Mouse (Mus musculus): ENCODE results near the gene Zfp219. TPM values are rescaled to one million over a fixed set of nuclear protein-coding genes. Genes with fewer than 3 reads are reported as not detected.
A peak's percentile ranks its signal among the peaks of the same experiment; 100 is the strongest.

Zfp219 gene
- total and polyA plus RNA-seq, 3 experiments, result 36.3 to 46.9 TPM; not detected in 1

GRCm38 (mm10) chr14:51960316-51960715 is 60.2 kb downstream of the Zfp219 start:
- H3K79me2 ChIP-seq (ENCODE audit: control insufficient read depth, insufficient read depth, low read length, poor library complexity), result no peaks in the 10 kb centered on the region
- H3K27me3 ChIP-seq (ENCODE audit: control insufficient read depth in 1 of 2, insufficient read depth in 2 of 2, low read length in 2 of 2), result peaks cover 0 to 3% of the 10 kb centered on the region in 2 experiments; a peak in 2 of 4 replicates
- no peaks in the 10 kb centered on the region for H3K9me3 ChIP-seq (replicated peaks; ENCODE audit: insufficient read depth, low read length)
- H3K4me3 ChIP-seq (ENCODE audit: control insufficient read depth in 1 of 2, insufficient read depth in 1 of 2, low read depth in 2 of 2, low read length in 2 of 2), result no peak overlapping the region
- H3K36me3 ChIP-seq (ENCODE audit: control insufficient read depth in 1 of 2, insufficient read depth in 2 of 2, low read length in 2 of 2), result no peaks in the 10 kb centered on the region
- peak; percentile 1 for DNase-seq (ENCODE audit: low read depth, low spot score)
- no peak overlapping the region for H3K9ac ChIP-seq (ENCODE audit: control insufficient read depth, low read depth, low read length, poor library complexity, severe bottlenecking)
- no peak overlapping the region for H3K27ac ChIP-seq (ENCODE audit: control insufficient read depth, low read depth, low read length)
- no peaks in the 10 kb centered on the region for H3K4me1 ChIP-seq (ENCODE audit: control insufficient read depth in 1 of 2, insufficient read depth in 2 of 2, low read length in 2 of 2)
- no peak for TF ChIP-seq HCFC1 (IDR thresholded peaks at IDR 0.05; ENCODE audit: low read depth, low read length)
- no peak for TF ChIP-seq CTCF (IDR thresholded peaks at IDR 0.05 in 2 of 3, conservative IDR thresholded peaks at IDR 0.05 in 1 of 3; ENCODE audit: control insufficient read depth in 1 of 3, insufficient read depth in 1 of 3, low read depth in 2 of 3, low read length in 3 of 3, poor library complexity in 1 of 3, severe bottlenecking in 1 of 3)
- TF ChIP-seq USF2 (IDR thresholded peaks at IDR 0.05; ENCODE audit: borderline replicate concordance in 1 of 2, insufficient read depth in 1 of 2, low read depth in 1 of 2, low read length in 2 of 2), result no peak
- no peak for TF ChIP-seq UBTF (IDR thresholded peaks at IDR 0.05; ENCODE audit: borderline replicate concordance, insufficient read depth, low read depth, low read length)
- TF ChIP-seq MYB (IDR thresholded peaks at IDR 0.05; ENCODE audit: low read depth, low read length), result no peak
- TF ChIP-seq MEF2A (IDR thresholded peaks at IDR 0.05; ENCODE audit: extremely low read depth, insufficient replicate concordance, low read depth, low read length, poor library complexity, severe bottlenecking), result no peak
- TF ChIP-seq USF1 (IDR thresholded peaks at IDR 0.05; ENCODE audit: low read depth, low read length), result no peak
- TF ChIP-seq RAD21 (IDR thresholded peaks at IDR 0.05; ENCODE audit: low read depth, low read length), result no peak

Other genes with a start within 250 kb of the Zfp219 start
- gene Ang4, start 247.1 kb downstream of the Zfp219 start, total RNA-seq (2012; rRNA removed), result not detected in 2 replicates
- not detected for gene Ang4, start 247.1 kb downstream of the Zfp219 start, polyA plus RNA-seq (2012; ENCODE audit: insufficient read depth in 1 of 2, insufficient read length in 2 of 2, low read depth in 1 of 2, low replicate concordance in 2 of 2, missing spikeins in 1 of 2)
- not detected in 2 replicates for gene AY358078, start 220.7 kb downstream of the Zfp219 start, total RNA-seq (2012; rRNA removed)
- not detected for gene AY358078, start 220.7 kb downstream of the Zfp219 start, polyA plus RNA-seq (2012; ENCODE audit: insufficient read depth in 1 of 2, insufficient read length in 2 of 2, low read depth in 1 of 2, low replicate concordance in 2 of 2, missing spikeins in 1 of 2)
- gene Ear6, start 167.0 kb downstream of the Zfp219 start, total RNA-seq (2012; rRNA removed), result not detected in 2 replicates
- gene Ear6, start 167.0 kb downstream of the Zfp219 start, polyA plus RNA-seq (2012; ENCODE audit: insufficient read depth in 1 of 2, insufficient read length in 2 of 2, low read depth in 1 of 2, low replicate concordance in 2 of 2, missing spikeins in 1 of 2), result not detected
- gene Mettl17, start 135.9 kb downstream of the Zfp219 start, total RNA-seq (2012; rRNA removed), result 26.1 and 28.3 TPM in 2 replicates
- 10 to 100 TPM in 1 of 2 experiments, not detected in 1; 54.4 TPM for gene Mettl17, start 135.9 kb downstream of the Zfp219 start, polyA plus RNA-seq (2012; ENCODE audit: insufficient read depth in 1 of 2, insufficient read length in 2 of 2, low read depth in 1 of 2, low replicate concordance in 2 of 2, missing spikeins in 1 of 2)
- gene Slc39a2, start 127.8 kb downstream of the Zfp219 start, total RNA-seq (2012; rRNA removed), result 0.07 TPM in 1 of 2 replicates, not detected in the other
- gene Slc39a2, start 127.8 kb downstream of the Zfp219 start, polyA plus RNA-seq (2012; ENCODE audit: insufficient read depth in 1 of 2, insufficient read length in 2 of 2, low read depth in 1 of 2, low replicate concordance in 2 of 2, missing spikeins in 1 of 2), result under 1 TPM in 1 of 2 experiments, not detected in 1; 0.07 TPM
- gene Ndrg2, start 106.6 kb downstream of the Zfp219 start, total RNA-seq (2012; rRNA removed), result 11.2 and 17.0 TPM in 2 replicates
- 10 to 100 TPM in 1 of 2 experiments, not detected in 1; 48.6 TPM for gene Ndrg2, start 106.6 kb downstream of the Zfp219 start, polyA plus RNA-seq (2012; ENCODE audit: insufficient read depth in 1 of 2, insufficient read length in 2 of 2, low read depth in 1 of 2, low replicate concordance in 2 of 2, missing spikeins in 1 of 2)
- gene Tppp2, start 102.3 kb downstream of the Zfp219 start, total RNA-seq (2012; rRNA removed), result not detected in 2 replicates
- gene Tppp2, start 102.3 kb downstream of the Zfp219 start, polyA plus RNA-seq (2012; ENCODE audit: insufficient read depth in 1 of 2, insufficient read length in 2 of 2, low read depth in 1 of 2, low replicate concordance in 2 of 2, missing spikeins in 1 of 2), result not detected
- gene Rnase13, start 98.0 kb downstream of the Zfp219 start, total RNA-seq (2012; rRNA removed), result not detected in 2 replicates
- not detected for gene Rnase13, start 98.0 kb downstream of the Zfp219 start, polyA plus RNA-seq (2012; ENCODE audit: insufficient read depth in 1 of 2, insufficient read length in 2 of 2, low read depth in 1 of 2, low replicate concordance in 2 of 2, missing spikeins in 1 of 2)
- 6.4 and 9.9 TPM in 2 replicates for gene Arhgef40, start 36.0 kb downstream of the Zfp219 start, total RNA-seq (2012; rRNA removed)
- gene Arhgef40, start 36.0 kb downstream of the Zfp219 start, polyA plus RNA-seq (2012; ENCODE audit: insufficient read depth in 1 of 2, insufficient read length in 2 of 2, low read depth in 1 of 2, low replicate concordance in 2 of 2, missing spikeins in 1 of 2), result 100 to 1,000 TPM in 1 of 2 experiments, 10 to 100 TPM in 1; 37.5 to 150 TPM
- gene Tmem253, start 5.1 kb downstream of the Zfp219 start, total RNA-seq (2012; rRNA removed), result 0.39 and 0.46 TPM in 2 replicates
- gene Tmem253, start 5.1 kb downstream of the Zfp219 start, polyA plus RNA-seq (2012; ENCODE audit: insufficient read depth in 1 of 2, insufficient read length in 2 of 2, low read depth in 1 of 2, low replicate concordance in 2 of 2, missing spikeins in 1 of 2), result 1 to 10 TPM in 1 of 2 experiments, not detected in 1; 3.6 TPM
- not detected in 2 replicates for gene Olfr221, start 21.7 kb upstream of the Zfp219 start, total RNA-seq (2012; rRNA removed)
- not detected for gene Olfr221, start 21.7 kb upstream of the Zfp219 start, polyA plus RNA-seq (2012; ENCODE audit: insufficient read depth in 1 of 2, insufficient read length in 2 of 2, low read depth in 1 of 2, low replicate concordance in 2 of 2, missing spikeins in 1 of 2)
- 272 and 346 TPM in 2 replicates for gene Hnrnpc, start 83.3 kb upstream of the Zfp219 start, total RNA-seq (2012; rRNA removed)
- 1,000 to 10,000 TPM in 1 of 2 experiments, 100 to 1,000 TPM in 1; 626 to 3,096 TPM for gene Hnrnpc, start 83.3 kb upstream of the Zfp219 start, polyA plus RNA-seq (2012; ENCODE audit: insufficient read depth in 1 of 2, insufficient read length in 2 of 2, low read depth in 1 of 2, low replicate concordance in 2 of 2, missing spikeins in 1 of 2)
- 3.7 and 4.8 TPM in 2 replicates for gene Rpgrip1, start 90.0 kb upstream of the Zfp219 start, total RNA-seq (2012; rRNA removed)
- 10 to 100 TPM in 1 of 2 experiments, not detected in 1; 36.0 TPM for gene Rpgrip1, start 90.0 kb upstream of the Zfp219 start, polyA plus RNA-seq (2012; ENCODE audit: insufficient read depth in 1 of 2, insufficient read length in 2 of 2, low read depth in 1 of 2, low replicate concordance in 2 of 2, missing spikeins in 1 of 2)
- gene Supt16, start 176.7 kb upstream of the Zfp219 start, total RNA-seq (2012; rRNA removed), result 87.1 and 97.3 TPM in 2 replicates
- 100 to 1,000 TPM; 114 to 145 TPM for gene Supt16, start 176.7 kb upstream of the Zfp219 start, polyA plus RNA-seq (2012; ENCODE audit: insufficient read depth in 1 of 2, insufficient read length in 2 of 2, low read depth in 1 of 2, low replicate concordance in 2 of 2, missing spikeins in 1 of 2)
- gene Chd8, start 237.0 kb upstream of the Zfp219 start, total RNA-seq (2012; rRNA removed), result 46.5 and 47.5 TPM in 2 replicates
- gene Chd8, start 237.0 kb upstream of the Zfp219 start, polyA plus RNA-seq (2012; ENCODE audit: insufficient read depth in 1 of 2, insufficient read length in 2 of 2, low read depth in 1 of 2, low replicate concordance in 2 of 2, missing spikeins in 1 of 2), result 10 to 100 TPM; 73.5 to 85.6 TPM

All from MEL (cell line).